Mouse (Mus musculus): Measurements from ENCODE around the gene Prkn. TPM values are rescaled to one million over a fixed set of nuclear protein-coding genes. Genes with fewer than 3 reads are reported as not detected.

The Prkn gene
- polyA plus RNA-seq, 1 experiment from 2014 or later = 2.6 TPM

DNA sequence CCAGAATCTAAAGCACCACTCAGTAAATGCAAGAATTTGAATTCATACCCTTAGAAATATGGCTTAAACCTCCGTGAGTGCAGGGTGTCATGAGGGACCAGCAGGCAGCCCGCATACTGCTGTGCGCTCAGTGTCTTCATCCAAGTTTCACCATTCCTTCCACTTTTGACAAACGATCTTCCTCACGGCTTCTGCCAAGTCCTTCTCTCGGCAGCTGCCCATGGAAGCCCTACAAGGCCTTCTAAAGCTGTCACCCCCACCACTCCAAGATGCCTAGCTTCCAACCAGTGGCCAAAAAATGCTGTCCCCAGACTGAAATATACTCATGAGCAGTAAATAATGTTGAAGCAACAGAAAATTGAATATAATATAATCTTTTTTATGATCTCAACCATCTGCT lies 580.7 kb downstream of the Prkn start:
- H3K4me2 ChIP-seq = no peak overlapping the region
- no peak for ATAC-seq (ENCODE audit: insufficient number of reproducible peaks, low FRiP score, low TSS enrichment, low read depth)
- 78% methylated on average over 6 of the region's 6 CpGs for WGBS
- H3K9ac ChIP-seq = no peak overlapping the region
- H3K9me3 ChIP-seq = no peaks in the 10 kb centered on the region
- no peaks in the 10 kb centered on the region for H3K27me3 ChIP-seq
- H3K4me1 ChIP-seq = no peaks in the 10 kb centered on the region
- no peaks in the 10 kb centered on the region for H3K36me3 ChIP-seq
- H3K4me3 ChIP-seq = no peak overlapping the region
- H3K27ac ChIP-seq = no peak overlapping the region

DNA sequence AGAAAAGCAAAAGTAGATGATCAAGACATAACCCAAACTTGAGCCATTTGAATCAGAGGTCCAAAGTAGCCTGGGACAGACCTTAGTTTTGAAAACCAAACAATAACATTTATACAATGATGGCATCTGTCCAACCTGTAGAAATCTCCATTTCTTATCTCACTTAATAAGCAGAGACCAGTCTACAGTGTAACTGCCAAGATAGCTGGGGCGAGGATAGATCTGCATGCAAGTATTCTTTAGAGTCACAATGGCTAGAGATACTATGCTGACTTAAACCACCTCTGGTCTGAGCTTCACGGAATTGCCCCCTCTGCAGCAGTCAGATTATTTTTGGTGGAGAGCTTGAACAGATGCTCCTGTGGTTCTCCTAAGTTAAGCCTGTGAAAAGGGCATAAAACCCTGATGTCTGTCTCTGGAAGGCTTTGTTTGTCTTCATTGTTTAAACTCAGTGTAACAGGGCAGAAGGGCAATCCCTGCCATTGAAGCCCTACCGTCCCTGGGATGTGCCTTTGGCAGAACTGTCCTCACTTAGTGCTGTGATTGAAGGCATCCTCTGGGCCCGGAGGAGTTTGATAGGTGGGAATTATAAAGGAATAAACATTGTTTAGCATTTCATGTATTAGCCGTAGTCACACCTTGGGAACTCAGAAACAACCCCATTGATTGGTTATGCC lies 581.2 kb downstream of the Prkn start:
- Histone ChIP-seq H3K4me2 (no peak overlapping the region), H3K9me3 (no peaks in the 10 kb centered on the region), H3K36me3 (no peaks in the 10 kb centered on the region), H3K4me3 (no peak overlapping the region), H3K9ac (no peak overlapping the region), H3K4me1 (no peaks in the 10 kb centered on the region), H3K27me3 (no peaks in the 10 kb centered on the region), H3K27ac (no peak overlapping the region)
- 66% methylated on average over 5 of the region's 5 CpGs for whole genome bisulfite sequencing
- no peak for ATAC-seq (ENCODE audit: insufficient number of reproducible peaks, low FRiP score, low TSS enrichment, low read depth)

DNA sequence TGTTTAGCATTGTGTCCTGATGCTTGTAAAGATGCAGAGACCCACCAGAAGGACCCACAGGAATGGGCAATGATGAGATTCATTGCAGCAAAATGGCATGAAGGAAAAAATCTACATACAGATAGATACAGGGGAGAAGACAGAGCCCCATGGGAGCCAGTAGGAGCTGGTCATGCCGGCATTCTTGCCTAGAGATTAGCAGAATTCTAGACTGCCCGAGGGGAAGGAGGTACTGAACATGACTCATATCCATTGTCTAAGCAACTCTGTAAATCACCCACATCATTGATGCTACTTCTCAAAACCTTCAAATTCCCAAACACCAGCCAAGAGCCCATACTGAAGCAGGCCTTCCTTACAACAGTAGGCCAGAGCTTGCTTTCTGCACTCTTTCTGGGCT lies 591.1 kb downstream of the Prkn start:
- ATAC-seq (ENCODE audit: insufficient number of reproducible peaks, low FRiP score, low TSS enrichment, low read depth) = no peak
- Histone ChIP-seq H3K27ac (no peak overlapping the region), H3K27me3 (no peaks in the 10 kb centered on the region), H3K4me1 (no peaks in the 10 kb centered on the region), H3K9me3 (0 out of 2 replicates have a peak, but pooled peaks cover 5% of the 10 kb centered on the region), H3K36me3 (no peaks in the 10 kb centered on the region), H3K9ac (no peak overlapping the region), H3K4me2 (no peak overlapping the region), H3K4me3 (no peak overlapping the region)
- 88% methylated on average over 2 of the region's 2 CpGs for WGBS

DNA sequence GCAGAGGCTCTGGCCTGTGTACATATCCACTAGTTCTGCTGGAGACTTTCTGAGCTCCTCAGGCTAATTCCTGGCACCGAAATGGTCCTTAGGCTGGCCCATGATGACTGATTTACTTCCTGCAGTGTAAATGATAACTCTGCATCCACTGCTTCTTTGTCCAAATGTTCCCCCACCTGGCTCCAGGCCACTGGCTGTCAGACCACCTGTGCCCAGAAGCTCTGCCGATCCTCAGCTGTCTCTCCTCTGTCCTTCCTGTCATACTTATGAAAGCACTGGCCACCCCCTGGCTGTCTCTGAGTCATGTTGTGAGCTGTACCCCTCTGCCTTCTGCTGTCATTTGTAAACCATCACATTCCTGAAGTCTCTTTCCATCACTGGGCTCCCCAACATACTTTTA lies 592.4 kb downstream of the Prkn start:
- Histone ChIP-seq H3K4me3 (no peak overlapping the region), H3K27ac (no peak overlapping the region), H3K36me3 (no peaks in the 10 kb centered on the region), H3K9ac (no peak overlapping the region), H3K9me3 (0 out of 2 replicates have a peak, but pooled peaks cover 5% of the 10 kb centered on the region), H3K4me1 (no peaks in the 10 kb centered on the region), H3K4me2 (no peak overlapping the region), H3K27me3 (no peaks in the 10 kb centered on the region)
- ATAC-seq (ENCODE audit: insufficient number of reproducible peaks, low FRiP score, low TSS enrichment, low read depth) = no peak
- 85% methylated on average over 2 of the region's 2 CpGs for WGBS

DNA sequence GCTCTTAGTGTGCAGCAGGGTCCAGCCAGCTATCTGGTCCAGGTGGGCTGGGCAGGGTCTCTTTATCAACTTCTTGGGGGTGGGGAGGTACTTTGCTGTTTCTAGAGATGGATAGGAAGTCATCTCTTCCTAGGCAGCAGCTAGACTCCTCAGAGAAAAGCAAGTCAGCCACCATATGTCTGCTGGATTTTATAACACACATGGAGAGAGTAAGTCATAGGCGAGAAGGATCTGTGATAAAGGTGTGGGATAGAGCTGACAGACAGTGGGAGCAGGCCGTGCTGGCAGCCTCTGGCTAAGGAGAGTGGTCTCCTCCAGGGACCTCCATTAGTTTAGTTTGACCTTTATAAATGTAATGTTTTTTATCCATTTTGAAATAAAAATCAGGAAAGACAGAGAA lies 622.5 kb downstream of the Prkn start:
- no peak overlapping the region for H3K9ac ChIP-seq
- no peaks in the 10 kb centered on the region for H3K27me3 ChIP-seq
- H3K4me2 ChIP-seq = no peak overlapping the region
- 86% methylated on average over 2 of the region's 2 CpGs for WGBS
- H3K9me3 ChIP-seq = no peaks in the 10 kb centered on the region
- no peak for ATAC-seq (ENCODE audit: insufficient number of reproducible peaks, low FRiP score, low TSS enrichment, low read depth)
- H3K36me3 ChIP-seq = no peaks in the 10 kb centered on the region
- no peaks in the 10 kb centered on the region for H3K4me1 ChIP-seq
- H3K27ac ChIP-seq = no peak overlapping the region
- H3K4me3 ChIP-seq = no peak overlapping the region

DNA sequence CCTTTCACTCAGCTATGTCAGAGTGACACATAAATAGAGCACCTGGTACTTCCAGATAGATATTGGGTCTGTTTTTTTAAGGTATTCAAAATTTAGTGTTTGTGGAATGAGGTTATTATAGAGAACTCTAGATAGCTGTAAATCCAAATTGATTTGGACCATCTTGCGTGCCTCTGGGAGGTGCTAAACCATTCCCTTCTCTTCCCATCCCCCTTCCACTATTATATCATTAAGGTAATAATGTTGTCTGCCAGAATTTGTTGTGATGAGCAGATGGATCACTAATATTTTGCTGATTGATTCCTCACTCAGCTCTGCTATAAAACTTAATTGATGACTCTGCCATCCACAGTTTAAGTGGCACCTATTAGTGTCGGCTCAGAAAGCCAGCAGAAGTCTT lies 625.9 kb downstream of the Prkn start:
- WGBS = 44% methylated on average over 2 of the region's 2 CpGs
- no peak for ATAC-seq (ENCODE audit: insufficient number of reproducible peaks, low FRiP score, low TSS enrichment, low read depth)
- H3K4me3 ChIP-seq = no peak overlapping the region
- H3K36me3 ChIP-seq = no peaks in the 10 kb centered on the region
- H3K27me3 ChIP-seq = no peaks in the 10 kb centered on the region
- no peak overlapping the region for H3K27ac ChIP-seq
- H3K4me2 ChIP-seq = no peak overlapping the region
- no peak overlapping the region for H3K9ac ChIP-seq
- no peaks in the 10 kb centered on the region for H3K4me1 ChIP-seq
- no peaks in the 10 kb centered on the region for H3K9me3 ChIP-seq

DNA sequence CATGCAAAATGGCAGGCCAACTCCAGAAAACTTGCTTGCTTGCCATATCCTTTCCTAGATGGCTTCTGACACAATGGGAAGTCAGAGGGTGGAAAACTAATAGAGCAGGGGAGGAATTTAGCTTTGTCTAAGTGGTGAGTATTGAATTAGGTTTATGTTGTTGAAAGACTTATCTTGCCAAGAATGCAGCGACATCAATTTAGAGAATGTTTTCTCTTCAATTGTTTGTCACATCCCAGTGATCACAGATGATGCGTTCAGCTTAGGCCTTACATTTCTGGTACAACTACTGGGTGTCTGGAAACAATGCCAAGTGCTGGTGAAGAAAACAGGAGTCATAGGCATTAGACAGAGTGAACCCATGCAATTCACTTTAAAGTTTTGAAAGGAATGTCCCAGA lies 628.4 kb downstream of the Prkn start:
- no peak for ATAC-seq (ENCODE audit: insufficient number of reproducible peaks, low FRiP score, low TSS enrichment, low read depth)
- no peaks in the 10 kb centered on the region for H3K36me3 ChIP-seq
- WGBS = 93% methylated on average over 2 of the region's 2 CpGs

DNA sequence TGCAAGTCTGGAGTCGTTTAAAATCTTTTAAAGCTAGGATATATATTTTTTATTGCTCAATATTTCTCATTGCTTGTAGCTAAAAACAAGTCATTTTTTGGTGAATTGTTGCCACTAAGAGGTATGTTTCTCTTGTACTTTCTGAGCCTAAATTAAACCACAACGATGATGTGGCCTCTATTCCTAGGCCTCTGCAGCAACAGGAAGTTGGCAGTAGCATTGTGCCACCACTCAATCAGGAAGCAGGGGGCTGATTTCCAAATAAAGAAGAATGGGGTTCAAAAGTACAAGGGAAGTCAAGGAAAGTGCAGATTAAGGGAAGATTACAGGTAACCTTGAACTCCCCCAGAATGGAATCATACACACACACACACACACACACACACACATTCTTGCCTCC lies 642.8 kb downstream of the Prkn start:
- H3K9me3 ChIP-seq = no peaks in the 10 kb centered on the region
- 32% methylated on average over 2 of the region's 2 CpGs for WGBS
- no peaks in the 10 kb centered on the region for H3K4me1 ChIP-seq
- no peaks in the 10 kb centered on the region for H3K36me3 ChIP-seq
- H3K4me2 ChIP-seq = no peak overlapping the region
- no peaks in the 10 kb centered on the region for H3K27me3 ChIP-seq
- no peak overlapping the region for H3K27ac ChIP-seq
- no peak for ATAC-seq (ENCODE audit: insufficient number of reproducible peaks, low FRiP score, low TSS enrichment, low read depth)
- no peak overlapping the region for H3K9ac ChIP-seq
- no peak overlapping the region for H3K4me3 ChIP-seq

More for the DNA sequence above, 628.4 kb downstream of the Prkn start:
- Histone ChIP-seq H3K9me3 (no peaks in the 10 kb centered on the region), H3K9ac (no peak overlapping the region), H3K27ac (no peak overlapping the region), H3K27me3 (no peaks in the 10 kb centered on the region), H3K4me3 (no peak overlapping the region), H3K4me2 (no peak overlapping the region), H3K4me1 (no peaks in the 10 kb centered on the region)

DNA sequence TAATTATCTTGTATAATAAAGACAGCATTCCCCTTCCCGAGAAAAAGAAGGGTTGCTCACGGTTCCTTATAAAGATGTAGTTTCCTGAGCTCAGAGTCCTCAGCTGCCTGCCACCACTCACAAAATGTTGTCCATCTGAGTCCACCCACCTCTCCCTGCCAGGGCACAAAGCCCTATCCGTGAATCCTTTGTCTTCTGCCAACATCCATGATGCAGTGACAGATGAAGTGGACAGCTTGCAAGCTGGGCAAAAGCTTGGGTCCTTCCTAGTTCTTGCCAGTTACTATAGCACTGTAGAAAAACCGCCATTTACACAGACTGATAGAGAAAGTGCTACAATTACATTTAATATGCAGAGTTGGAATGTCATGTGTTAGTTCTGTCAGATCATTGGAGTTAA lies 649.9 kb downstream of the Prkn start:
- H3K27me3 ChIP-seq = no peaks in the 10 kb centered on the region
- no peaks in the 10 kb centered on the region for H3K4me1 ChIP-seq
- no peak overlapping the region for H3K9ac ChIP-seq
- H3K4me2 ChIP-seq = no peak overlapping the region
- ATAC-seq (ENCODE audit: insufficient number of reproducible peaks, low FRiP score, low TSS enrichment, low read depth) = no peak
- H3K4me3 ChIP-seq = no peak overlapping the region
- 78% methylated on average over 4 of the region's 4 CpGs for WGBS
- no peaks in the 10 kb centered on the region for H3K36me3 ChIP-seq
- no peaks in the 10 kb centered on the region for H3K9me3 ChIP-seq
- H3K27ac ChIP-seq = no peak overlapping the region

DNA sequence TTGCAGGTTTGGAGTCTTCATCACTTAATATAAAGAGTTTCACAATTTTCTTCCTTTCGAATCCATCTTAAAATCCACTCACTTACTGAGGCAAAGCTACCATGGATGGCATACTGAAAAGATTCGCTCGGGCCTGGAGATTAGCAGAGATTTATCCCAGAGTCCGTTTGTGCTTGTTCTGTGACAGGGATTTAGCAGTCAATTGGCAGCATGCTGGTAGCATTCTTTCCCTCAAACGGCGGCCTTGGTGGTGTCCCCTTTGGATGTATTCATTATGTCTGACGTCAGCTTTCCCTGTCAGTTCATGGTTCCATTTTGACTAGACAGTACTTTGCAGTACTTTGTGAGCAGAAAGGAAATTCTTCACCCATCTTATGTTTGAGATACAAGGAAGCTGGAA lies 662.4 kb downstream of the Prkn start:
- WGBS = 88% methylated on average over 7 of the region's 7 CpGs

DNA sequence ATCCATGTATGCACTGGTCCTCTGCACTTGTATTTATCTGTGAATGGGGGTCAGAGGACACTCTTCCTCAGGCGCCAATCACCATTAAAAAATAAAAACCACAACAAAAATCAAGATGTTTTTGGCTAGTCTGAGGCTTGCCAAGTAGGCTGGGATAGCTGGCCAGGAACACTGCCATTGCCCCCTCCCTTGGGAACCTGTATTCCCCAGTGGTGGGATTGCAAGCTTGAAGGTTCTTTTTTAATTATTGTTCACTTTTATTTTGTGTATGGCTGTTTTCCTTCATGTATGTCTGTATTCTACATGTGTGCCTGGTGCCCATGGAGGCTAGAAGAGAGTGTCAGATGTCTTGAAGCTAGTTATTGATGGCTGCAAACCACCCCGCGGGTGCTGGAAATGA lies 664.3 kb downstream of the Prkn start:
- Histone ChIP-seq H3K4me1 (no peaks in the 10 kb centered on the region), H3K27ac (no peak overlapping the region), H3K4me2 (no peak overlapping the region), H3K9me3 (no peaks in the 10 kb centered on the region), H3K9ac (no peak overlapping the region), H3K4me3 (no peak overlapping the region), H3K27me3 (no peaks in the 10 kb centered on the region), H3K36me3 (no peaks in the 10 kb centered on the region)
- ATAC-seq (ENCODE audit: insufficient number of reproducible peaks, low FRiP score, low TSS enrichment, low read depth) = no peak
- 91% methylated on average over 3 of the region's 3 CpGs for WGBS

More for the DNA sequence above, 662.4 kb downstream of the Prkn start:
- Histone ChIP-seq H3K9me3 (no peaks in the 10 kb centered on the region), H3K4me1 (no peaks in the 10 kb centered on the region), H3K27ac (no peak overlapping the region), H3K9ac (no peak overlapping the region), H3K4me3 (no peak overlapping the region), H3K4me2 (no peak overlapping the region), H3K36me3 (no peaks in the 10 kb centered on the region), H3K27me3 (no peaks in the 10 kb centered on the region)
- no peak for ATAC-seq (ENCODE audit: insufficient number of reproducible peaks, low FRiP score, low TSS enrichment, low read depth)

DNA sequence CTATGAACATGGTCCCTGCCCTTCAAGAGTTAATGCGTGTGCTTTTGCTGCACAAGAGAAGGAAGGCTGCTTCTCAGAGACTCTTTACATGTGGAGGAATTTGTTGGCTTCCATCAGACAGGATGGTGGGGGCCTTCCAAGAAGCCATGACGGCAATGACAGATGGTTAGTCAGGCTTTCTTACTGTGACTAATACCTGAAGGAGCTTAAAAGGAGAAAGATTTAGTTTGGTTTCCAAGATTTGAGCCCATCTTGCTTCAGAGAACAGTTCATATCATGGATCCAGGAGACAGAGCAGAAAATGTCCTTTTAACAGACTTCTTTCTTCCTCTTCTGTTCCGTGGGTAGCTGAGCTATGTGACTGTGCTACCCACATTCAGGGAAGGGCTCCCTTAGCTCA lies 666.9 kb downstream of the Prkn start:
- H3K4me2 ChIP-seq = no peak overlapping the region
- no peak for ATAC-seq (ENCODE audit: insufficient number of reproducible peaks, low FRiP score, low TSS enrichment, low read depth)
- no peaks in the 10 kb centered on the region for H3K4me1 ChIP-seq
- H3K9me3 ChIP-seq = no peaks in the 10 kb centered on the region
- H3K4me3 ChIP-seq = no peak overlapping the region
- no peak overlapping the region for H3K9ac ChIP-seq
- H3K27me3 ChIP-seq = no peaks in the 10 kb centered on the region
- no peak overlapping the region for H3K27ac ChIP-seq
- no peaks in the 10 kb centered on the region for H3K36me3 ChIP-seq
- WGBS = 81% methylated on average over 3 of the region's 3 CpGs

DNA sequence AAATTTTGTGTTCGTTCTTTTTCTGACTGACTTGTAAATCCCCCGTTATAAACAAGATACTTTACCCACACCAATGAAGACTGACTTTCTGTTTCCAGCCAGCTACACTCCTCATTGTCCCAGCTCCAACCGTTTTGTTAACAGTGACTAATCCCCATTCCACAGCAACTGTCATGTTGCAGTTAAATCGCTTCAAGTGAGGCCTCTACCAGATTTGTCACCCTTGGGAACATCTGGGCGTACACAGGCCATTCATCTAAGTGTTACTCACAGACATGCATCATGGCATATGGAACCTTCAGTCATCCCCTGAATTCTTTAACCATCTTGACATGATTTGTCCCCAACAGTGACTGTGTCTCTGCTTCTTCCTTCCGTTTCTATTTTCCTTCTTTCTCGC lies 669.9 kb downstream of the Prkn start:
- Histone ChIP-seq H3K27ac (no peak overlapping the region), H3K27me3 (no peaks in the 10 kb centered on the region), H3K4me2 (no peak overlapping the region), H3K36me3 (no peaks in the 10 kb centered on the region), H3K4me1 (no peaks in the 10 kb centered on the region), H3K4me3 (no peak overlapping the region), H3K9ac (no peak overlapping the region), H3K9me3 (no peaks in the 10 kb centered on the region)
- 68% methylated on average over 7 of the region's 7 CpGs for WGBS
- ATAC-seq (ENCODE audit: insufficient number of reproducible peaks, low FRiP score, low TSS enrichment, low read depth) = no peak
